Mouse (Mus musculus) ovary, postnatal 14 days (tissue): ENCODE results near the gene Fmo5.

Experiments used
- DNase-seq: peaks from one replicate; pipeline ENCODE4 v3.0.0; 2022; ENCODE audit warnings: low spot score

Fmo5 gene

GRCm38 (mm10) chr3:97628391-97629001, at the start of gene Fmo5:
Gene Fmo5, plus strand, starts transcription at chr3:97628804.
- peak; percentile 53 for DNase-seq

DNA sequence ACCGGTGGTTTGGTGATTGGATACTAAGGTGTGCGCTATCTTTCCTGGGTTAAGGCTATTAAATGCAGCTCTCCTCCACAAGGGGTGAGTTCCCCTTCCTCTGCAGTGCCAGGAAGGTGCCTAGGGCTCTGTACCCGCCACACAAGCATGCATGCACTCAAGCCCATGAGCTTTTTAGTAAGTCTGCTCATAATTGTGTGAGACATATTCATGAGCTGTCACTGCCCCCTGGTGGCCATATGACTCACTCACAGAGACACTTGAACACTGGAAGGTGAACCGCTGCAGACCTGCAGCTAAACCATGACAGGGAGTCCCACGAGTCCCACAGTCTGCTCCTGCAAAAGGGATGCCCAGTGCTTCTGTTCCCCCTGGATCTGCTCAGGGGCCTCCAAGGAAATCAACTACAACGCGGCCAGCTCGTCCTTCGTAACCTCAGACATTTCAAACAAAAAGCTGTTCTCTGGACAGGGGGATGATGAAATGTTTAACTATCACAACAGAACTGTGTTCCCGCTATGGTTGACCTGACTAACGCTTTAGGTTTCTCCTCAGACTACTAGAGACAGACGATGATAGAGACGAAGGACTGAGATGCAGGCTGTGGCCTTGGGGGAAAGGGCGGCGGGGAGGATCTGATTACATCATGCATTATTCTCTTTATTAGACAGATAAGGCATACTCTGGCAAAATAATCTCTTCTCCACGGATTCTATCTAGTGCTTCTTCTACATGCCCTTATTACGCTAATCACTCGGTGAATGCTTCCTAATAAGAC, 43.0 kb upstream of the Fmo5 start:
- peak; percentile 69 for DNase-seq

DNA sequence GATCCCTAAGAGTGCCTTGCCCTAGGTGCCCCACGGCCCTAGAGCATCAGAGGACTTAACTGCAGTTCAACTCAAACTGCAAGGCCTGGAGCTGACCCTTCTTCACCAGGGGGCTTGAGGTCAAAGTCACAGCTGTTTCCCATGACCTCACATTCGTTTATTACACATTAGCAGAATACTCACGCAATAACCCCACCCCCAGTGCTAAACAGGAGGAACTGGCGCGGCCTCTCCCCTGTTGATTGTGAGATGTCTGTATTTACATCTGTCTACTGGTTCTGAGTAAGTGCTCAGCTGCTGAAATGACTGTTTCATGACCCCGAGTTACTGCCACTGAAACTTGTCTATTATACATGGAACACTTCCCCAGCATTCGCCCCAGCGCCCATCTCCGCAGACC, 40.9 kb upstream of the Fmo5 start:
- no peak for DNase-seq

GRCm38 (mm10) chr3:97590699-97591098, 37.9 kb upstream of the Fmo5 start:
- DNase-seq = no peak

DNA sequence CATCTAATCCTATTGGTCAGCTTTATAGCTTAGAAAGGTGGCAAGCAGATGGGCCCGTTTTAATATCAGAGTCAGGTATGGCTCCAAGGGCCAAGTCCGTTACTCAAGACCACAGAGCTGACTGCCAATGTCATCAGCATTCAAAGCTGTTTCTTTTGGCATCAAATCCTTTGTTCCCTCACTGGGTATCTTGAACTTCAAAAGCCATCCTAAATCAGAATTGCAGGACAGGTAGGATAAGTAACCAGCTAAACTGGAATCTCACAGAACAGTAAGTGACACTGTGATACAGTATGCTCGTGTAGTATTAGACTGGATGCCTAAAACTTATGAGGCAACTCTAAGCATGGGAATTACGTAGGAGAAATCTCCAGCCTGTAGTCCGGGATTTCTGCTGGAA, 35.5 kb upstream of the Fmo5 start:
- DNase-seq = no peak

- no peak for DNase-seq
Observed at GRCm38 (mm10) chr3:97594140-97594539, 34.5 kb upstream of the Fmo5 start.

GRCm38 (mm10) chr3:97595066-97595465, 33.5 kb upstream of the Fmo5 start:
- DNase-seq = no peak

DNA sequence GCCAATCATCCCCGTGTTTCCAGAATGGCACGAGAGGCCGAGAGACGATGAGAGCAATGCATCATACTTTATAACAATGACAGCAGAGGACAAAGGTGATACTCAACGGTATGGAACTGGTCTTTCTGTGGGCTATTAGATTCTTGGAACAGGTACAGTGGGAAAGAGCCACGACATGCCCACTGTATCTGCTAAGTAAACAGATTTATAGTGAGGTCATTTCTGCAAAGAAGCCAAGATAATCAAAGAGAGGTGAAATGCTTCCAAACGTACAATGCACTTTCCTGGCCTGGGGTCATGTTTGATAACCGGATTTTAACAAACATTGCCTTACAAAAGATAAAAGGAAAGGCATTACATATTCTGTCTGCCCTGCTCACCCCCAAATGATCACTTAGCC, 31.8 kb upstream of the Fmo5 start:
- DNase-seq = no peak

- DNase-seq = no peak
Observed at GRCm38 (mm10) chr3:97600050-97600832, 28.4 kb upstream of the Fmo5 start.

DNA sequence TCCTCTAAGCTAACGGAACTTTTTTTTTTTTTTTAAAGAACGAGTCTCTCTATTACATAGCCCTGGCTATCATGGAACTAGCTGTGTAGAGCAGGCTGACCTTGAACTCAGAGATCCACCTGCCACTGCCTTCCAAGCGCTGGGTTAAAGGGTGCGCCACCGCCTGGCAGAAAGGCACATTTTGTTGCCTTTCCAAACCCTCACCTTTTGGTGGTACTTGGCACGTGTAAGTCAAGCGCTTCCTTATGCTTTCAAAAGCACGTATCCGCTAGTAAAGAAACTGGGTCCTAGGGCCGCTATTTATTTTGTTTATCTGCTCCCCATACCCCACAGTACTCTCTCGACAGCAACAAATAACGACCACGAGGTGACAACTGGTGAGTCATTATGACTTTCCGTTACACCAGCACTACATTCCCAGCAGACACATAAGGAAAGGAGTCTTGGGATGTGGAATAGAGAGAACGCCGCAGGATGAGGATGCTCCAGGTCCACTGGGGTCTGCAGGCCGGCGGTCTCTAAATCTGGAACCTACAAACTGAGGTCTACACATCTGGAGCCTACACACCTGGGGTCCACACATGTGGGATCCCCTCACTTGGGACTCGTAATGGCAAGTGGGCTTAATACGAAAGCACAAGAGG, 19.3 kb upstream of the Fmo5 start:
- DNase-seq = no peak

- peak; percentile 91 for DNase-seq
Observed at GRCm38 (mm10) chr3:97609845-97610410, 18.7 kb upstream of the Fmo5 start, which contains the start of gene Chd1l. Gene Chd1l, minus strand, starts transcription at chr3:97610203.

- DNase-seq = no peak
Observed at GRCm38 (mm10) chr3:97611021-97611420, 17.6 kb upstream of the Fmo5 start.

DNA sequence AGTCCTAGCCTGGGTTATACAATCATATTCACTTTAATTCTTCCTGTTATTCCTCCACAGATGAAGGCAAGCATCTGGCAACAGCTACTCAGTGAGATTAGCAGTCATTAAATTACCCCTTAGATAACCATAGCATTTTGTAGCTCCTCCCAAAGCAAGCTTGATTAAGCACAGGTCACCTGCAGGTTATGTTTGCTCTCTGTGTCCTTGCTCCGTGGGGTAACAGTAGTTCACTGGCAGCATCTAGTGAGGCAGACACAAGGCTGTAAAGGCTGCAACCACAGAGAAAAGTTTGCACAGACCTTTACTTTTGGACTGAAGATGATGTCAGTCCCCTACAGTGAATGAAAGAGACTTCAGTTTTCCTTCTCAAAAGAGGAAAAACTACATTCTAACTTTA, 13.4 kb upstream of the Fmo5 start:
- DNase-seq = no peak

DNA sequence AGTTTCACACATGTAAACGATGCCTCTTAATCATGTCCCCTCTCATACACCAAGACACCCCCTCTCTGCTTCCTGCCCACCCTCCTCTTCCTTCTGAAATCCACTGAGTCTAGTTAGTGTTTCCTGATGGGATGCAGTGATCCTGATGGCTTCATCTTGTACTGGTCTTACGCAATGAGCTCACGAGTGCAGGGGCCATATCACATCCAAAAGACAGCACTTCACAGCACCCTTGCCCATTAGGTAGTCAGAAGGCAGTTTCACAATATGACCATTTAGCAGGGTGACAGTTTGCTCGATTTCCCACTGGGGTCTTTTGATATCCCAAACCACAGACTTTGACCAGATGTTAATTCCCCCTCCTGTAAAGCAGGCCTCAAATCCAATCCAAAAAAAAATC, 12.7 kb upstream of the Fmo5 start:
- no peak for DNase-seq

- DNase-seq = no peak
Observed at GRCm38 (mm10) chr3:97617091-97617825, 11.3 kb upstream of the Fmo5 start.

DNA sequence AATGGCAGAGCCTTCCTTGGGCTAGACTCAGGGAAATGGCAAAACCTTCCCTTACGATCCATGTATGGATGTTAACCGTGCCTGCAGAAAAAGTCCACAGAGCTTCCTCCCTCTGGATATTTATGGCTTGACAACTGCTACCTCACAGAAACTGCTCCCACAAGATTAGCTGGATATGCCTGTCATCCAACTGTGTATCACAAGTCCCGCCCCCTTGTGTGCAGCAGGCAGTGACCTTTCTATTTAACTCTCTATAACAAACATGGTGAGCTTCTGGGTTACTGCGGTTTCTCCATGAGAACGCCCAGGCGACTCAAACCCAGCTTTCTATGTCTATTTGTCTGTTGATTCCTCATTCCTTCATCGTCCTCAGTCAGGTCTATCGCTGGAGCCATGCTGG, 10.7 kb upstream of the Fmo5 start:
- no peak for DNase-seq

DNA sequence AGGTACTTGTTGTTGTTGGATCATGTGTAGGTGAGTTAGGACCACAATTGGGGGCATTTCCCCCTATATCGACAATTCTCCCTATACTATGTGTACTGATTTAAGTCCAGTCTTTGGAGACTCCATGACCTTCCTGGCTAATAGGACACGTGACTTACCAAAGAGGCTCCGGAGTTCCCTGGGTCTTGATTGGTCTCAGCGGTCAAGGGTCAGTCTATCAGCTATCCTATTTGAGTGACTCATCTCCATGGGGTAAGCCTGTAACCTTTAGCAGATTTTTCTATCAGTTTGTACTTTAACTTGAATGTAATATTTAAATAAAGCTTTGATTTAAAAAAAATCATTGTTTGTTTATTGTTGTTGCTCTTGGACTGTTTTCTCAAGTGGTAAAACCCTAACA, 7.9 kb upstream of the Fmo5 start:
- no peak for DNase-seq

DNA sequence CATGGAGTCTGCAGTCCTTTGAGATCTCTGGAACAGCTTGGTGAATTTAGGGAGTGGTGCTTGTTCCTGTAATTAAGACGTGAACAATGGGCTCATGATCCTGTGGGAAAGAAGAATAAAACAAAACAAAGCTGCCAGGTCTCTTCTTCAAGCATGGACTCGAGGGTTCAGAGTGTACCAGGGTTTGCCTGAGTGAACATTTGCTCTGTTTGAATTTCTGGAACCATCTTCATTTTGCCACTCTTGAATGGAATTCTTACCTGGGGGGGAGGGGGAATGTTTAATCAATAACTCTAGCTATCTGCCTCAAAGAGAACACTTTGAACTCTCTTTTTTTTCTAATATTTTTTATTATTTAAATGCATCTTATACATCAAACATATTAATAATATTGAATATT, 4.0 kb upstream of the Fmo5 start:
- no peak for DNase-seq

GRCm38 (mm10) chr3:97627893-97628292, 711 bp upstream of the Fmo5 start:
- DNase-seq = no peak

- no peak for DNase-seq
Observed at GRCm38 (mm10) chr3:97629941-97630340, 1.3 kb downstream of the Fmo5 start.

DNA sequence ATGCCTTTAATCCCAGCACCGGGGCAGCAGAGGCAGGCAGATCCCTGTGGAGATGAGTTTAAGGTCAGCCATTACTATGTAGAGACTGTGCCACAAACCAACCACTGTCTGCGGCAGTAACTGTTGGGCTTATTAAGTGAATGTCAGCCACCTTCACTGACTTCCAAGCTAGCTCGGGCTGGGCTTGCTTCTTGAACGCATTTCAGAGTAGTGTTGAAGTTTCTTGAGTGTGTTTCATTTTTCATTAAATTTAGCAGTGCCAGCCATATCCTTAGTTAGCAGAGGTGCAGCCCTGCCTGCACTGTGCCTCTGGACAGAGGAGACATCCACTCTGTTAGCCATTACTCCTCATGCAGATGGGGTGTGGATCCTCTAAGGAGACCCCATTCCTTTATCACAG, 2.1 kb downstream of the Fmo5 start:
- no peak for DNase-seq
